Mouse (Mus musculus): ENCODE results near the gene Izumo2.

DNA sequence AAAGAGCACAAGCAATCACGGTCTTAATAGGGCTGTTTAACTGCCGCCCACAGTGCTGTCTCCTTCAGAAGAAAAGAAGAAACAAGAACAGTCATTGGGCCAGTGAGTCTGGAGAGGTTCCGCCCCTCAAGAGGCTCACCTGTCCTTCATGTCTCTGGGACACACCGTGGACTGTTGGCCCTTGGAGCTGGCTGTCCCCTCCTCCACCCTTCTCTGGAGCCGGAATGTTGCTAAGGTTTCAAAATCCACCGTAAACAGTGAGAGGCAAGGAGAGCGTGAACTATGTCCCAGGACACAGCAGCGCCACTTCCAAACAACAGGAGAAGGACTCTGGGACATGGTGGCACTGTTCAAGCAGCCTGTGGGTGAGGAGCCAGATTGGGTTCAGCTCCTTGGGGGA, 24.9 kb upstream of the Izumo2 start:
- TF ChIP-seq CTCF (IDR thresholded peaks at IDR 0.05; ENCODE audit: extremely low read depth, insufficient read depth, insufficient read length, insufficient replicate concordance), result no peak
- no peak for TF ChIP-seq POLR2A (IDR thresholded peaks at IDR 0.05; ENCODE audit: low read depth, low read length)

All from spleen, adult 2 months (tissue).